Mouse (Mus musculus) c-Kit-negative CD71-positive TER-119-positive erythroid progenitor cells, embryonic 14.5 days (primary cell): ENCODE data around the gene Sapcd2.
"Not testable (repeated sequence)": the region's sequence is repeated elsewhere in the genome, so short reads cannot be mapped to it uniquely, and the experiment has no call there.

Source experiments
- DNase-seq: peaks from one replicate; pipeline ENCODE4 v3.0.0-alpha.2; 2013; ENCODE audit warnings: low read depth, low spot score

Sapcd2 gene

DNA sequence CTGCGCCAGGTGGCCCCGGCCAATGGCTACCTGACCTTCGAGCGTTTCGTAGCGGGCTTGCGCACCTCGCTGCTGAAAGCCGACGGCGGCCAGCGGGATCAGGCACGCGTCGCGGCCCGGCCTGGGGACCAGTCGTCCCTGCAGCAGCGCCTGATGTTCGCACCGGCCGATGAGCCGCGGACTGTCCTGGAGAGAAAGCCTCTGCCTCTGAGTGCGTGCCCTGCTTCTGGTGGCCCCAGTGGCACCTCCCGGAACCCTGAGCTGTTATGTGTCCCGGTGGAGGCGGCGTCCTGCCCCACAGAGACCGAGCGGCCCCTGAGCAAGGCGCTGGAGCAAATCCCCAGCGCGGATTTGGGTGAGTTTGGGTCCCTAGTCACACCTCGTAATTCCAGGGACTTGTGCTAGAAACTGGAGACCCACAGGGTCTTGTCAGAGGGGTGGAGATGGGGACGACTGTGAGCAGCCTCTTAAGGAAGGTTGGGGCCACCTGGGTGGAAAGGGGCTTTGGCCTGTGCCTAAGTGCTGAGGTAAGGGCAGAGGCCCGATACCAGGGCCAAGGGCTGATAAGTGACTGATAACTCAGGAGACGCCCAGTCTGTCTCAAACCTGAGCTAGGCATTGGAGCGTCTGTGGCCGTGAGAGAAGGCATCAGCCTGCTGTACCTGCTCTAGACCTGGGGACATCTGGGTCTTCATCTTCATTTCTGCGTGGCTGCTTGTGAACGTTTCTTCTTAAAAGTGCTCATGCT, 697 bp downstream of the Sapcd2 start:
- DNase-seq = peak; percentile 57

DNA sequence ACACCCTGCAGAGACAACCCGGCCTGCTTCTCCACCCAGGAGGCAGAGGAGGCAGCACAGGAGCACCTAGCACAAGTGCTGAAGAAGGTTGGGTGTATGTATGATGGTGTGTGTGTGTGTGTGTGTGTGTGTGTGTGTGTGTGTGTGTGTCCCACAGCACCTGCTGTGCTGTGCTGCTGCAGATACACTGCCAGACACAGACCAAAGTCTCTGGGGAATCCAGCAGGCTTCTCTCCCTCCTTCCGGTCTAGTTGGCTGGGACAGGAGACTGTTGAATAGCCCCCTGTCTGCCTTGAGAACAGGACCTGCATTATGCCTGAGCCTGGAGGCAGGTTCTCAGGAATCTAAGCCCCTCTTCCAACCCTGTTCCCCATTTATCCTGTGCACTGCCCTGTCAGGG, 1.3 kb downstream of the Sapcd2 start:
- DNase-seq = no peak

DNA sequence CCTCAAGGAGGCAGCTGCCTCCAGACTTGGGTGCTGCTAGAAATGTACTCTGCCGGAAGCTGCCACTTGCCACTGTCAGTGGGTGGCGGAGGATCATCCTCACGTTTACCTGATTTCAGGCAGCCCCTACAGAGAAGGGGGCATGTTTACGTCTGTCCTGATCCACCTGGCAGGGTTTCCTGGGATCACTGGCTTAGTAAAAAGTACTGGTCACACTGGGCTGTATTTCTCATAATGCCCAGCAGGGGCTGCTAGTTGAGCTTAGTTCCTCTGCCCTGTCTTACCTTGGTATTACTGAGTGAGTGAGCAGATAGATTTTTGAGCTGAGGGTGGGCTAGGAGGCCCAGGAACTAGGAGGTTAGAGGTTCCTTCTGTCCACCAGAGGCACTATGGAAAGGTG, 4.5 kb downstream of the Sapcd2 start:
- no peak for DNase-seq

DNA sequence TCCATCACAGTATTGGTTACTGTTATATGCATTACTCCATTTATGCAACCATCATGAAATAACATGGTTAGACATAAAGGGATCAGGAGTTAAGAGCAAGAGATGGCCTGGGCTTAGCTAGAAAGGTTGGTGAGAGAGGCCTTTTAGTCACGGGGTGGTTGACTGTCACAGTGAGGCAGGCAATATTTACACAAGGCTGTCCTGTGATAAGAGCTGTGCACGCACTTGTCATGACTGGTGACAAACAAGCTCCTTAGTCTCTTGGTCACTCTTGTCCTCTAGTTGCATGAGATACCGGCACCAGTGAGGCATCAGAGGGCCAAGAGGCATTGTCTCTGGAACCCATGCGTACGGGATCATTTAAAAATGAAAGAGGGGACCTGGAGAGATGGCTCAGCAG, 12.4 kb downstream of the Sapcd2 start:
- DNase-seq = no peak

DNA sequence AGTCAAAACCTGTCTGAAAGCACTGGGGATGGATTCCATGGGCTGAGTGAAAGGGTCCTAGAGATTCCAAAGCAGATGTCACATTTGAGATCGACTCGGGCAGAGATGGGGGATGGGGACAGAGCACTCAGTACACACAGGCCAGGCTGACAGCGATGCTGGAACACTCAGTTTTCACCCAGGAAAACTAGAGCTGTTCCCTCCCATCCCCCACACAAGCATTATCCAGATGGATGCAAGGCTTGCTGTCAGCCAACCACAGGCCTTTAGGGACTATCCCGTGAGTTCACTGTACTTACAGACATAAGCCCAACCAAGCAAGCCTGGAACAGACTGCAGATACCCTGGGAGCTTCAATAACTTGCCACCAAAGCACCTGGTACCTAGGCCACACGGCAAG, 19.1 kb downstream of the Sapcd2 start:
- DNase-seq = no peak

DNA sequence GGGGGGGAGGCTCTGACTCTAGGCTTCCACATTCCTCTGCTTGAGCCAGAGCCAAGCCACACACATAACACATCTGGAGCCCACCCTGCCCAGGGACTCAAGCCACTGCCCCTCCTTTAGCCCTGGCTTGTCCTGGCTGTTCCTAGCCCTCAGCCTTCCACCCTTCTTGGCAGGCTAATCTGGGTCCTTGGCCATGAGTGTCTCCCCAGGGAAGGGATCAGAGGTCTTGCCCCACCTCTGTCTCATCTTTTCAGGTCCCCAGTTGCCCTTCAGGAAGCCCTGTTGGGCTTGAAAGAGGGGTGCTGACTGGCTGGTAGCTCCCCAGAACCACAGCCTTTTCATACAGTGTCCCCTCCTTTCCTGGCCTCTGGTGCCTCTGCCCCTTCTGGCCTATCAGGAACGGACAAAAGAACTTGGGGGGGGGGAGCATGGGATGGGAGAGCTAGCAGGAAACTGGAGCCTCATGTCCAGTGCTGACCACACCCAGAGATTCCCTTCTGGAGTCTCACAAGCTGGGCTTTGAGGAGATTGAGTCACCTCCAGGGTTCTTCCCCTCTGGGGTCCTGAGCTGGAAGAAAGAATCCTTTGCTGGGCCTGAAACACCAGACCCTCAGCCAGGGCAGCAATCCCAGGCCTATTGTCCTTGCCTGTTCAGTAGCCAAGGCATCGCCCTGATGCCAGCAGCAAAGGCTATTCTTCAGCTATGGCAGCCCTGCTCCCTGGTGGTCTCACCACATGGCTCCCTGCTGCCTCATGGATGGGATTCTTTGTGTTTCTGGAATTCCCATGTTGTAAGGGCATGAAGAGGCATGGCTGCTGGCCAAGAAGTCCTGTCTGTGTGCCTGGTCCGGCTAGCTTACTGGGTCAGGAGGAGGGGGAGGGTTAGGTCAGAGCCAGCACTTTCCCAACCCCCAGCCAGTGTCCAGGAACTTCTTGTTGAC, 22.4 kb downstream of the Sapcd2 start:
- no peak for DNase-seq

DNA sequence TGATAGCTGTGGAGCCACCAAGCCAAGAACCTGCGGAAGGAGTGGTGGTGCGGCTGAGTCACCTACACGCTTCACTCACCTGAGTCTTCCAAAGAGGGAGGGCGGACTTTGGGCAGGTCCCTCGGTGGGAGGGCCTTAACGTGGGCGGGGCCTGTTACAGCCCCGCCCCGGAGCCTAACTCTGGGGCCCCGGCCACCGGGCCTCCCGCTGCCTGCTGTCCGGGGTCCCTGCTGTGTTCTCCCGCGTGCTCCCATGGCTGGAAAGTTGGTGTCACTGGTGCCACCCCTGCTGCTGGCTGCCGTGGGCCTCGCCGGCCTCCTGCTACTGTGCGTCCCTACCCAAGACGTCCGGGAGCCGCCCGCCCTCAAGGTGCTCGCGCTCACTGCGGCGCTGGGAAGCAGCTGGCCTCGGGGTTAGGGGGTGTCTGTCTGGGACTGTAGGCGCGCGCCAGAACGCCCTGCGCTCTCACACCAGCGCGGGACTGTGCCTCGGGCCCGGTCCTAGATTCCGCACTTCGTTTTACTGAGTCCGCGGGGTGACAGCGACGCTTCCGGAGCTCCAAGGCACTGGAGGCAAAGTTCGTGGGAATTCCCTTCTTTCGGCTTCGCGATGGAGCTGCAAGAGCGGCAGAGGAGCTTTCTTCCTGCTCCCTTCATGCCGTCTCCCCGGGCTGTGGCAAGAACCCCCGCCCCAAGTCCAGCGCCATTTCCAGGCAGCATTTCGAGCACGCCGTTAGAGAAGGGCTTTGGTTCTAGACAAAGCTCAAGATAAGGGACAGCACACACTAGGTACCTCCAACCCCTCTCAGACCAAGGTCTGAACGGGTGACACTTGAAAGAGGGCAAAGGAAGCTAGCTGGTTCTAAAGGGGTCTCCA, 23.8 kb downstream of the Sapcd2 start, which contains the start of gene Entpd2:
TSS of gene Entpd2 (plus strand) at position 154 of the 876 bp plus-strand sequence.
- DNase-seq = no peak

DNA sequence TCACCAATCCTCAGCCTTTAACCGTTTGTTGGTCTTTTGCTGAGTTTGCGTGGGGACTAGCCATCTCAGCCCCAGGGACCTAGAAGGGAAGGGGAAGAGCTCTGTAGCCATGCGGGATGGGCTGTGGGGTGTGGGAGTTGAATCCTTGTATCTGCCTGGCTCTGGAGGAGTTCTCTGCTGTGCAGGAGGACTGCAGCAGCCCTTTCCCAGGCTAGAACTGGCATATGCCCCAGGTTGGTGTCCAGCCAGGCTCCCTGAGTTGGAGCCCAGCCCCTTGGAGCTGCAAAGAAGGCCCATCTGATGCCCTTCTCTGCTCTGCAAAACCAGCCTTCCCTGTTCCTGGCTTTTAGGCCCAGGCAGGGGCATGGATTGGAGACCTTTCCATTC, 24.5 kb downstream of the Sapcd2 start:
- no peak for DNase-seq

DNA sequence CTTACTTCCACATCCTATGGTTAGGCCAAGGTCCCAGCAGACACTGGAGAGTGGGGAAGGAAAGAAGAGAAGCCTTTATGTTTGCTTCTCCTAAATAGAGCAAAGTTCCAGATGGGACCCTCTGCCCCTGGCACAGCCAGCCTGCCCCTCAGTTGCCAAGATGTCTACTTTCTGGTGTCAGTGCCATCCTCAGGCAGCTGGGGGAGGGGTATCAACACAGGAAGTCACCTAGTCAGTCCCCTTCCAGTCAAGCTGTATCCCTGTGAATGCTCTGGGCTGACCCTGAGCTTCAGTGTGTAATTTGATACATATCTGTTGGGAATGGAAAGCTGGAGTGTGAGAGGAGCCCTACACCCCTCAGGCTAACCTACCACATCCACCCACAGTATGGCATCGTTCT, 24.9 kb downstream of the Sapcd2 start:
- DNase-seq = no peak

DNA sequence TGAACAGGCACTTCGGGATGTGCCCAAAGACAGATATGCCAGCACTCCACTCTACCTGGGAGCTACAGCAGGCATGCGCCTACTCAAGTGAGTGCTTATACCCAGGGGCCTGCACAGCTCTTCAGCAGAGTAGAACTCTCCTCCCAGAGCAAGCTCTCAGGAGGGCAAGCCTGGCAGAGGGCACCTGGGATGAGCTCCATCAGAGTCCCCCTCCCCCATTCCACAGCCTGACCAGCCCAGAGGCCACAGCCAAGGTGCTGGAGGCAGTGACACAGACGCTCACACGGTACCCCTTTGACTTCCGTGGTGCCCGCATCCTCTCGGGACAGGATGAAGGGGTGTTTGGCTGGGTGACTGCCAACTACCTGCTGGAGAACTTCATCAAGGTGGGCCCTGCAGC, 25.9 kb downstream of the Sapcd2 start:
- no peak for DNase-seq

DNA sequence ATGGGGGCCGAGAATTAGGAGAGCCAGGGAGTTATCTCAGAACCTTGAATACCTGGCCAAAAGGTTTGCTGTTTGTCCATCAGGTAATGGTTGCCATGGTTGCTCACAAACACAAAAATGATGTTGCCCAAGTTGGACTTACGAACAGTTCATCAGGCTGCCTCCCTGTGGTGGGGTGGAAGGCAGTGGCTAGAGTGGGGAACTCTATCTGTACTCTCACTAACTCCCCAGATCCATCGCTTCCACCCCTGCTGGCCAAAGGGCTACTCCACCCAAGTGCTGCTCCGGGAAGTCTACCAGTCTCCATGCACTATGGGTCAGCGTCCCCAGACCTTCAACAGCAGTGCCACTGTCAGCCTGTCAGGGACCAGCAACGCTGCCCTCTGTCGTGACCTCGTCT, 26.9 kb downstream of the Sapcd2 start, which contains the start of gene Npdc1:
TSS of gene Npdc1 (plus strand) at position 301 of the 400 bp plus-strand sequence.
- DNase-seq = no peak

DNA sequence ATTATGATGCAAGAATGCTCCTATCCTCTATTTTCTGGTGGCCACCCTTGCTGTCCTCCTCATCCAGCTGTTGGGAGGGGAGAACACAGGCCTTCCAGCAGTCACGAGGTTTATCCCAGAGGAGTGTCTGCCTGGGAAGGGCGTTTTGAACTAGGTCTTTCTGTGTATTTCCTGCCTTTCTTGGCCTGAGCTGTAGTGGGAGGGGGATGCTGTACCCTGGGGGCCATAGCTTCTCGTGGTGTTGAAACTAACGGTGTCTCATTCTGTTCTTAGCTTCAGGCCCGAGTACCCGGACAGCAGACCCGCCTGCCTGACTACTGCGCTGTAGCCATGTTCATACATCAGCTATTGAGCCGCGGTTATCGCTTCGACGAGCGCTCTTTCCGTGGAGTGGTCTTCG, 28.2 kb downstream of the Sapcd2 start:
- DNase-seq = no peak

DNA sequence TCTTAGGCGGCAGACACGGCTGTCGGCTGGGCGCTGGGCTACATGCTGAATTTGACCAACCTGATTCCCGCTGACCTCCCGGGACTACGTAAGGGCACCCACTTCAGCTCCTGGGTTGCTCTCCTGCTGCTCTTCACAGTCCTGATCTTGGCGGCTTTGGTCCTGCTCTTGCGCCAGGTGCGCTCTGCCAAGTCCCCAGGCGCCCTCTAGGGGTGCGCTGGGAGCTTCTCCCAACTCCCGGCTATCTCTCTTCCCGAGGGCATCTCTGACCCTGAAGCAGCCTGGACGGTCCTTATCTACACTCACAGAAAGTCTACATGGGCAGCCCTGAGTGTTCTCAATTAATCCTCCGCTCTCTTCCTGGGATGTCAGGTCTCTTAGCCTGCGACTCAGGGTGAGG, 28.6 kb downstream of the Sapcd2 start:
- no peak for DNase-seq

DNA sequence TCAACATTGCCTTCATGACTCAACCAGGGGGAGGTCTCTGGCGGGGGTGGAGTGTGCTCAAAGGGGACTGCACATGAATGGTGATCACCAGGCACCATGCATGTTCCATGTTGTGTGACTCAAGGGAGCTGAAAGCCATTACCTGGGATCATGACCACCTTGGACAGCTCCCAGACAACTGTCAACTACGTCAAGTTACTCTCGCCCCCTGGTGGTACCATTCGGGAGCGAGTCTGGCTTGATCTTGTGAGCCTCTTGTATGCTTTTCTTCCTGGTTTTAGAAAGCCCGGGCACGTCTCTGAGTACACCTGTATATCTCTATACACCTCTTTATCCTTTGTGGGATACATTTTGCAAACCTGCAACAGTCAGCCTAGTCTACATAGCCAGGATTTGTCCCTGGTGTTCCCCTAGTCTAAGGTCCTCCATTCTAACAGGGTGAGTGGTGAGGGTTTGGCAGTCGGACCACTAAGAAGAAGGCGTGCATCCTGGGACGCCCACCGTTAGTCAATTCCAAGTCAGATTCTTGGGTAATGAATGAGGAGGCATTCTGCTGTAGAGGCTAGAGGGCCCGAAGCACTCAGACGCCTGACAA, 30.4 kb downstream of the Sapcd2 start:
- peak; percentile 30 for DNase-seq

DNA sequence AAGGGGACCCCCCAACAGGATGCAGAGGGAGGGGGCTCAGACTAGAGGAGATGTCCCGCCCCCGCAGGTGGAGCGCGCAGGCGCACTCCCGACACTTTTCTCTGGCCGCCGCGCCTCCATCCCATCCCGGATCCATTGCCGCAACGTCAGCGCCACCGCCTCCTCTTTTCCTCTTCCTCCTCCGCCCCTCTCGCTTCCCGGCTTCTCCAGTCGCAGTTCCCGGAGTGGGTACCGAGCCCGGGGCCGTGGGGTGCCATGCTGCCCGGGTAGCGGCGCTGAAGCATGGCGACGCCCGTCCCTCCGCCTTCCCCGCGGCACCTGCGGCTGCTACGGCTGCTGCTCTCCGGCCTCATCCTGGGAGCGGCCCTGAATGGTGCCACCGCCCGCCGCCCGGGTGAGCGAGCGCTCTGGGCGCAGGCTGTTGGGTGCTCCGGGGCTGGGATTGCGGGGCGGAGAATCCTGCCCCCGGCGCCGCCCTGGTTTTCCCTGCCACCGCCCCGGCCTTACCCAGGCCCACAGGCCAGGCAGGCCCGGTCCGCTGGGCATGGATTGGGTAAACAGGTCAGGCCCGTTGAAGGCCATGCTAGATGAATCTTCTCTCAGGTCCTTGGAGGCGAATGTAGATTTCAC, 31.0 kb downstream of the Sapcd2 start:
- DNase-seq = no peak

DNA sequence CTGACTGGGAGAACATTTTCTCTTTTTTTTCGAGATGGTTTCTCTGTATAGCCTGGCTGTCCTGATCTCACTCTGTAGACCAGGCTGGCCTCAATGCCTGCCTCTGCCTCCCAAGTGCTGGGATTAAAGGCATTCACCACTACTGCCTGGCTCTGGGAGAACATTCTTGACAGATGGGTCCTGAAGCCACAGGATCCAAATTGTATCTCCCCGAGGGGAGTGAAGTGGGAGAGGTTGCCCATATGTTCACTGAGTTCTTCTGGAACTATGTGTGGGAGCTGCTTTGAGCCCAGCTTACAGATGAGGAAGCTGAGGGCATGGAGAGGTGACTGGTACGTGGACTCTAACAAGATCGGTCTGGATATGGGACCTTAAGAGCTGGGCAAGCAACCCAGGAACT, 31.9 kb downstream of the Sapcd2 start:
- DNase-seq = no peak

DNA sequence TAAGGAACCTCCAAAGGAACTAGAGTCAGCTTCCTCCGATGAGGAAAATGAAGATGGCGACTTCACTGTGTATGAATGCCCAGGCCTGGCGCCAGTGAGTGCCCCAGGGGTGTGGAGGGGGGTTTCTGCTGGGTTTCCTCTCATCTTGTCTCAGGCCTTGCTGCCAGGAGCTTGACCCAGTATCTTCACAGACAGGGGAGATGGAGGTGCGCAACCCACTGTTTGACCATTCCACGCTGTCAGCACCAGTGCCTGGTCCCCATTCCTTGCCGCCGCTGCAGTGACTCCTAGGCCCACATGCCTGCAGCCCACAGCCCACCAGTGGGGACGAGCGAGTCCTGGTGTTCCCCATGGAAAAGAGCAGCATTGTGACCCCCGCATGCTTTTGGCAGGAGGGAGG, 36.8 kb downstream of the Sapcd2 start:
- DNase-seq = no peak

DNA sequence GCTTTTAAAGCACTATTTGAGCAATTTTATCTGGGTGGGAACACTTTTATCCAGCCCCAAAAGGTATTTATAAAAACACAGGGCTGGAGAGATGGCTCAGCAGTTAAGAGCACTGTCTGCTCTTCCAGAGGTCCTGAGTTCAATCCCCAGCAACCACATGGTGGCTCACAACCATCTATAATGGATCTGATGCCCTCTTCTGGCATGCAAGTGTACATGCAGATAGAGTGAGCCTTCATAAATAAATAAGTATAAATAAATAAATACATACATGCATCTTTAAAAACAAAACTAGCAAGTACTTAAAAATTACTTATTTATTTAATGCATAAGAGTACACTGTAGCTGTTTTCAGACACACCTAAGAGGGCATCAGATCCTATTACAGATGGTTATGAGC, 41.3 kb downstream of the Sapcd2 start:
- not testable (repeated sequence) for DNase-seq

DNA sequence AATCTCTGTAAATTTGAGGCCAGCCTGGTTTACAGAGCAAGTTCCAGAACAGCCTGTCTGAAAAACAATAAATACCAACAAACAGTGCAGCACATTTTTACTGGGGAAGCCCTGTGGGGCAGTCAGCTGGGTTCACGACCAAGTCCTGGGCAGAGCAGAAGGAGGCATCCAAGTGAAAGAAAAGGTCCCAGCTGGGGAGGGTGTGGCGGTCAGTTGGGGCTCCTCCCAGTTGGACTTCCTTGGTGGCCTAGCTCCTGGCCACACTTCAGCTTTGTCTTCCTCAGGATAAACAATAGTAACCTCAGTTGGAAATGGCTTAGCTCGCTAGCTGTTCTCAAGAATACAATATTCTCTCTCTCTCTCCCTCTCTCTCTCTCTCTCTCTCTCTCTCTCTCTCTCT, 45.3 kb downstream of the Sapcd2 start:
- no peak for DNase-seq

DNA sequence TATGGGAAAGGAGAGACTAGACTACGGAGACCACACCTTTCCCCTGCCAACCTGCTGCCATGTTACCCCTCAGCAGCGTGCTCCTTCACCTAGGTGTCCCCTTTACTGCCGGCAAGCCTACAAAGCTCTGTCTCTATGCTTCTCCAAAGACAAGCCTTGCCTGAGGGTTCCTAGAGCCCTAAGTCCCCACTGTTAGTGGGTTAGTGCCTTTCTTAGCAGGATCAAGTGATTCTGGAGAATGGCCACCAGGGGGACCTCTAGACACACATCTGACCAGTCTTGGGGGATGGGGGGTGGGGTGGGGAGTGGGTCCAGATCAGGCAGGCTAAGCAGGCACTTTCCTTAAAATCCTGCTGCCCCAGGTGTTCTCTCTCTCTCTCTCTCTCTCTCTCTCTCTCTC, 49.8 kb downstream of the Sapcd2 start:
- DNase-seq = no peak
